Mouse (Mus musculus) neural tube, embryonic 14.5 days (tissue): ENCODE results near the gene Wdr77. TPM values are rescaled to one million over a fixed set of nuclear protein-coding genes. Genes with fewer than 3 reads are reported as not detected.
"Not testable (repeated sequence)": the region's sequence is repeated elsewhere in the genome, so short reads cannot be mapped to it uniquely, and the experiment has no call there.

ENCODE experiments used
- ATAC-seq: fragments of 200-750 bp; cut with Nextera tagmentation; 2 replicates; pipeline ENCODE4 v1.8.0; 2017; ENCODE audit warnings: low read depth, mild to moderate bottlenecking, moderate TSS enrichment, moderate library complexity
- H3K27ac ChIP-seq: fragments of 300-500 bp; sonication (generic); 2 replicates; pipeline ENCODE4 v1.5.1; 2014; ENCODE audit warnings: low read depth, mild to moderate bottlenecking, control low read depth, low read length, moderate library complexity, mixed read lengths
- H3K27me3 ChIP-seq: fragments of 300-500 bp; sonication (generic); 2 replicates; pipeline ENCODE4 v1.6.1; 2014; ENCODE audit warnings: low read length; ENCODE audit not compliant: control insufficient read depth, insufficient read depth
- H3K36me3 ChIP-seq: fragments of 300-500 bp; sonication (generic); 2 replicates; pipeline ENCODE4 v1.6.1; 2014; ENCODE audit warnings: low read length, mixed read lengths; ENCODE audit not compliant: control insufficient read depth, insufficient read depth
- H3K4me1 ChIP-seq: fragments of 300-500 bp; sonication (generic); 2 replicates; pipeline ENCODE4 v1.6.1; 2014; ENCODE audit warnings: low read length; ENCODE audit not compliant: control insufficient read depth, insufficient read depth
- H3K4me2 ChIP-seq: fragments of 300-500 bp; sonication (generic); 2 replicates; pipeline ENCODE4 v1.6.1; 2014; ENCODE audit warnings: mild to moderate bottlenecking, low read depth, low read length, control low read depth
- H3K4me3 ChIP-seq: fragments of 300-500 bp; sonication (generic); 2 replicates; pipeline ENCODE4 v1.5.1; 2014; ENCODE audit warnings: low read depth, low read length, control low read depth, mixed read lengths
- H3K9ac ChIP-seq: fragments of 300-500 bp; sonication (generic); replicated peaks from 2 replicates; pipeline ENCODE4 v1.6.1; 2014; ENCODE audit warnings: low read depth, mild to moderate bottlenecking, control low read depth, low read length, mixed read lengths
- H3K9me3 ChIP-seq: fragments of 300-500 bp; sonication (generic); 2 replicates; pipeline ENCODE4 v1.6.1; 2016; ENCODE audit warnings: low read length; ENCODE audit not compliant: control insufficient read depth
- WGBS: fragments of 180-500 bp; shearing (Covaris S2); extraction: QIAGEN DNeasy Blood & Tissue Kit; methylation state at CpG from one replicate; pipeline ENCODE4 v1.1.7; 2014; 5-methylcytosine and 5-hydroxymethylcytosine counted together
- polyA plus RNA-seq: library from polyadenylated mRNA; unstranded; fragments of >200 nt; fragmentation: Nextera tagmentation; extraction: Ambion mirVana; gene quantifications from 2 replicates; pipeline ENCODE4 v1.2.1, GENCODE M21; 2014

Wdr77 gene
- 89.6 and 91.4 TPM in 2 replicates for polyA plus RNA-seq

- under 1% methylated on average over 51 of the region's 52 CpGs for WGBS
Measured at GRCm38 (mm10) chr3:105958974-105959580, at the start of gene Wdr77. Wdr77 (plus strand) TSS chr3:105959369.

GRCm38 (mm10) chr3:105910519-105911190 is 48.5 kb upstream of the Wdr77 start:
- Histone ChIP-seq H3K9ac (no peak overlapping the region), H3K36me3 (no peaks in the 10 kb centered on the region), H3K9me3 (no peaks in the 10 kb centered on the region), H3K4me2 (no peak overlapping the region), H3K4me1 (no peaks in the 10 kb centered on the region), H3K27me3 (no peaks in the 10 kb centered on the region), H3K27ac (no peak overlapping the region), H3K4me3 (no peak overlapping the region)
- ATAC-seq: no peak
- 85% methylated on average over 11 of the region's 11 CpGs for WGBS

More at GRCm38 (mm10) chr3:105958974-105959580, at the start of gene Wdr77:
- Histone ChIP-seq H3K27ac (peak within 1 kb of the TSS; percentile 80), H3K9ac (peak within 1 kb of the TSS; percentile 92), H3K4me3 (peak within 1 kb of the TSS; percentile 88), H3K4me2 (peak within 1 kb of the TSS; percentile 83), H3K36me3 (peaks cover 34% of the 10 kb centered on the region), H3K27me3 (no peaks in the 10 kb centered on the region), H3K4me1 (peaks cover 25% of the 10 kb centered on the region; the same call in 1 of the 2 replicates), H3K9me3 (no peaks in the 10 kb centered on the region)
- ATAC-seq: peak; percentile 98

GRCm38 (mm10) chr3:105912097-105912880 is 46.9 kb upstream of the Wdr77 start:
- ATAC-seq: no peak
- 83% methylated on average over 9 of the region's 9 CpGs for WGBS
- Histone ChIP-seq H3K4me2 (no peak overlapping the region), H3K9me3 (no peaks in the 10 kb centered on the region), H3K27me3 (no peaks in the 10 kb centered on the region), H3K4me3 (no peak overlapping the region), H3K4me1 (no peaks in the 10 kb centered on the region), H3K27ac (no peak overlapping the region), H3K36me3 (no peaks in the 10 kb centered on the region), H3K9ac (no peak overlapping the region)

GRCm38 (mm10) chr3:105913839-105914681 is 45.1 kb upstream of the Wdr77 start:
- ATAC-seq: no peak
- Histone ChIP-seq H3K4me3 (no peak overlapping the region), H3K9me3 (no peaks in the 10 kb centered on the region), H3K9ac (no peak overlapping the region), H3K36me3 (no peaks in the 10 kb centered on the region), H3K27me3 (no peaks in the 10 kb centered on the region), H3K4me2 (no peak overlapping the region), H3K4me1 (no peaks in the 10 kb centered on the region), H3K27ac (no peak overlapping the region)
- 79% methylated on average over 10 of the region's 10 CpGs for WGBS

- ATAC-seq: no peak
- 42% methylated on average over 1 of the region's 1 CpGs for WGBS
Measured at GRCm38 (mm10) chr3:105915281-105915680, 43.9 kb upstream of the Wdr77 start.

GRCm38 (mm10) chr3:105916455-105916854 is 42.7 kb upstream of the Wdr77 start:
- not testable (repeated sequence) for H3K4me1 ChIP-seq, H3K27me3 ChIP-seq, H3K9me3 ChIP-seq, ATAC-seq, H3K4me2 ChIP-seq, H3K4me3 ChIP-seq, H3K27ac ChIP-seq, H3K36me3 ChIP-seq, H3K9ac ChIP-seq

More at GRCm38 (mm10) chr3:105915281-105915680, 43.9 kb upstream of the Wdr77 start:
- H3K27me3 ChIP-seq: no peaks in the 10 kb centered on the region
- H3K4me3 ChIP-seq: no peak overlapping the region
- H3K27ac ChIP-seq: no peak overlapping the region
- no peaks in the 10 kb centered on the region for H3K4me1 ChIP-seq
- no peaks in the 10 kb centered on the region for H3K36me3 ChIP-seq
- H3K9me3 ChIP-seq: no peaks in the 10 kb centered on the region
- H3K4me2 ChIP-seq: no peak overlapping the region
- no peak overlapping the region for H3K9ac ChIP-seq

- H3K4me1 ChIP-seq: no peaks in the 10 kb centered on the region
- no peaks in the 10 kb centered on the region for H3K27me3 ChIP-seq
- H3K36me3 ChIP-seq: no peaks in the 10 kb centered on the region
- 75% methylated on average over 10 of the region's 10 CpGs for WGBS
- H3K9ac ChIP-seq: no peak overlapping the region
- no peaks in the 10 kb centered on the region for H3K9me3 ChIP-seq
- no peak overlapping the region for H3K4me3 ChIP-seq
- ATAC-seq: no peak
- H3K27ac ChIP-seq: no peak overlapping the region
- H3K4me2 ChIP-seq: no peak overlapping the region
Measured at GRCm38 (mm10) chr3:105917656-105918354, 41.4 kb upstream of the Wdr77 start.

- no peak for ATAC-seq
- Histone ChIP-seq H3K27ac (no peak overlapping the region), H3K4me3 (no peak overlapping the region), H3K9me3 (no peaks in the 10 kb centered on the region), H3K4me1 (no peaks in the 10 kb centered on the region), H3K9ac (no peak overlapping the region), H3K27me3 (no peaks in the 10 kb centered on the region), H3K4me2 (no peak overlapping the region), H3K36me3 (no peaks in the 10 kb centered on the region)
- WGBS: 85% methylated on average over 3 of the region's 3 CpGs
Measured at GRCm38 (mm10) chr3:105918355-105918745, 40.8 kb upstream of the Wdr77 start.
